Mouse (Mus musculus): Measurements from ENCODE around the gene Ms4a10. TPM values are rescaled to one million over a fixed set of nuclear protein-coding genes. Genes with fewer than 3 reads are reported as not detected.

The Ms4a10 gene
- total RNA-seq, 1 experiment: 6.2 TPM

- no peak for TF ChIP-seq ZNF384 (IDR thresholded peaks at IDR 0.05; ENCODE audit: low read depth, low read length)
- TF ChIP-seq ZC3H11A (IDR thresholded peaks at IDR 0.05; ENCODE audit: borderline replicate concordance, low read depth, low read length): no peak
- no peak for TF ChIP-seq MAFK (IDR thresholded peaks at IDR 0.05; ENCODE audit: insufficient read depth, low read depth, low read length)
- no peak for TF ChIP-seq CHD2 (IDR thresholded peaks at IDR 0.05; ENCODE audit: low read depth, low read length)
- H3K27ac ChIP-seq (ENCODE audit: insufficient read depth, low read depth, low read length, poor library complexity, severe bottlenecking): no peak overlapping the region
- DNase-seq (ENCODE audit: low read depth, low spot score): no peak
- peaks cover 3 to 4% of the 10 kb centered on the region in 2 experiments; a peak in 1 of 4 replicates for H3K4me1 ChIP-seq (ENCODE audit: control insufficient read depth in 2 of 2, insufficient read depth in 2 of 2, low read length in 2 of 2, poor library complexity in 1 of 2)
- in situ Hi-C loops (cut with MboI; ENCODE audit: low sequenced_read_pairs in 2 of 2, unreplicated experiment in 2 of 2): no loop called here
- no peaks in the 10 kb centered on the region for H3K9me3 ChIP-seq (ENCODE audit: control insufficient read depth, insufficient read depth, low read depth, low read length)
- H3K4me3 ChIP-seq (ENCODE audit: insufficient read depth in 1 of 2, low read depth in 1 of 2, low read length in 2 of 2, poor library complexity in 1 of 2, severe bottlenecking in 1 of 2): no peak overlapping the region
- H3K9ac ChIP-seq (ENCODE audit: insufficient read depth, low read depth, low read length, poor library complexity, severe bottlenecking): no peak overlapping the region
- H3K36me3 ChIP-seq (ENCODE audit: control insufficient read depth, insufficient read depth, low read length, poor library complexity, severe bottlenecking): no peaks in the 10 kb centered on the region
Measured at GRCm38 (mm10) chr19:10916506-10916905, 58.0 kb downstream of the Ms4a10 start.

DNA sequence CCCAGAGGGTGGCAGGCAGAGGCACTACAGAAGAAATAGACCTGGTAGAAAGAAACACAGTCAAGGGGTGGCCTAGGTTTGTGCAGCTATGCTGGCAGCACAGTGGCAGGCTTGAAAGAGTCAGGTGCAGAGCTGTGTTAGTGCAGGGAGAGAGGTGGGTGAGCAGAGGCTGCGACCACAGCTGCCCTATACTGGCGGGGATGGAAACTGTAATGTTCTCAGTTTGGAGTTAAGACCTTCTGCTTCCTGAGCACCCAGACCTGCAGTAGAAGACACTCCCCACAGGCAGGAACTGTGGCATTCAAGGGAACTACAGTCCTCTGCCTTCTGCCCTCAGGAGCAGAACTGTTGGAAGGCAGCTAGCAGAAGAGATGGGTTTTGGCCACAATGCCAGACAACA lies 59.6 kb downstream of the Ms4a10 start:
- no peak for TF ChIP-seq MAFK (IDR thresholded peaks at IDR 0.05; ENCODE audit: insufficient read depth, low read depth, low read length)
- no peak for TF ChIP-seq HCFC1 (IDR thresholded peaks at IDR 0.05; ENCODE audit: borderline replicate concordance, insufficient read depth, low read length)
- TF ChIP-seq ZC3H11A (IDR thresholded peaks at IDR 0.05; ENCODE audit: borderline replicate concordance, low read depth, low read length): no peak
- no peak for TF ChIP-seq ZNF384 (IDR thresholded peaks at IDR 0.05; ENCODE audit: low read depth, low read length)
- TF ChIP-seq CHD2 (IDR thresholded peaks at IDR 0.05; ENCODE audit: low read depth, low read length): no peak
- H3K4me3 ChIP-seq (ENCODE audit: insufficient read depth in 1 of 2, low read depth in 1 of 2, low read length in 2 of 2, poor library complexity in 1 of 2, severe bottlenecking in 1 of 2): no peak overlapping the region
- H3K36me3 ChIP-seq (ENCODE audit: control insufficient read depth, insufficient read depth, low read length, poor library complexity, severe bottlenecking): no peaks in the 10 kb centered on the region
- H3K4me1 ChIP-seq (ENCODE audit: control insufficient read depth in 2 of 2, insufficient read depth in 2 of 2, low read length in 2 of 2, poor library complexity in 1 of 2): peaks cover 3 to 4% of the 10 kb centered on the region in 2 experiments; a peak in 1 of 4 replicates
- H3K27ac ChIP-seq (ENCODE audit: insufficient read depth, low read depth, low read length, poor library complexity, severe bottlenecking): no peak overlapping the region
- H3K9me3 ChIP-seq (ENCODE audit: control insufficient read depth, insufficient read depth, low read depth, low read length): no peaks in the 10 kb centered on the region
- no peak overlapping the region for H3K9ac ChIP-seq (ENCODE audit: insufficient read depth, low read depth, low read length, poor library complexity, severe bottlenecking)
- no peak for DNase-seq (ENCODE audit: low read depth, low spot score)
- in situ Hi-C loops (cut with MboI; ENCODE audit: low sequenced_read_pairs in 2 of 2, unreplicated experiment in 2 of 2): no loop called here

DNA sequence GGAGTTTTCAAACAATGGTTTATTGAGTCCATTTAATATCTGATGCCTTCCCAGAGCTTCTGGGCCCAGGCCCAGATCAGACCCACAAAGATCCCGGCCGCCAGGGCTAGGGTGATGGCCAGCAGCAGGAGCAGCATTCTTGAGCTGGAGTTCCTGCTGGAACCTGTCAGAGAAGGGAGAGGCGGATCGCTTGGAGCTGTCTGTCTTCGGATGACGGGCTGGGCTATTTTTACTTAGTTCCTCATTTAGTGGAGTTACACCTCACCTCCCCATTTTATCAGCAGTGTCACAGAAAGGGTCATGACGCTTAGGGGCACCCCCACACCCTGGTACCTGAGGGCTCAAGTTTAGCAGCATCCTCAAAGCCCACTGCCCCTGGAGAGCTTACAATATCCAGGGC lies 60.2 kb downstream of the Ms4a10 start:
- no peaks in the 10 kb centered on the region for H3K9me3 ChIP-seq (ENCODE audit: control insufficient read depth, insufficient read depth, low read depth, low read length)
- H3K4me3 ChIP-seq (ENCODE audit: insufficient read depth in 1 of 2, low read depth in 1 of 2, low read length in 2 of 2, poor library complexity in 1 of 2, severe bottlenecking in 1 of 2): no peak overlapping the region
- no peak for DNase-seq (ENCODE audit: low read depth, low spot score)
- in situ Hi-C loops (cut with MboI; ENCODE audit: low sequenced_read_pairs in 2 of 2, unreplicated experiment in 2 of 2): no loop called here
- no peak overlapping the region for H3K9ac ChIP-seq (ENCODE audit: insufficient read depth, low read depth, low read length, poor library complexity, severe bottlenecking)
- H3K36me3 ChIP-seq (ENCODE audit: control insufficient read depth, insufficient read depth, low read length, poor library complexity, severe bottlenecking): no peaks in the 10 kb centered on the region
- peaks cover 3 to 4% of the 10 kb centered on the region in 2 experiments; a peak in 1 of 4 replicates for H3K4me1 ChIP-seq (ENCODE audit: control insufficient read depth in 2 of 2, insufficient read depth in 2 of 2, low read length in 2 of 2, poor library complexity in 1 of 2)
- H3K27ac ChIP-seq (ENCODE audit: insufficient read depth, low read depth, low read length, poor library complexity, severe bottlenecking): no peak overlapping the region
- TF ChIP-seq HCFC1 (IDR thresholded peaks at IDR 0.05; ENCODE audit: borderline replicate concordance, insufficient read depth, low read length): no peak
- TF ChIP-seq ZNF384 (IDR thresholded peaks at IDR 0.05; ENCODE audit: low read depth, low read length): no peak
- TF ChIP-seq ZC3H11A (IDR thresholded peaks at IDR 0.05; ENCODE audit: borderline replicate concordance, low read depth, low read length): no peak
- no peak for TF ChIP-seq CHD2 (IDR thresholded peaks at IDR 0.05; ENCODE audit: low read depth, low read length)
- no peak for TF ChIP-seq MAFK (IDR thresholded peaks at IDR 0.05; ENCODE audit: insufficient read depth, low read depth, low read length)

Other genes starting within 250 kb of the Ms4a10 start
- not detected in 2 replicates for gene Cd5, start 235.7 kb downstream of the Ms4a10 start, total RNA-seq (2012; rRNA removed)
- gene Cd6, start 144.6 kb downstream of the Ms4a10 start, total RNA-seq (2012; rRNA removed): 3.4 and 4.9 TPM in 2 replicates
- gene Slc15a3, start 134.9 kb downstream of the Ms4a10 start, total RNA-seq (2012; rRNA removed): 2.2 and 5.6 TPM in 2 replicates
- gene Tmem132a, start 104.7 kb downstream of the Ms4a10 start, total RNA-seq (2012; rRNA removed): 41.4 and 84.8 TPM in 2 replicates
- gene Tmem109, start 92.7 kb downstream of the Ms4a10 start, total RNA-seq (2012; rRNA removed): 25.3 and 35.3 TPM in 2 replicates
- 121 and 146 TPM in 2 replicates for gene Prpf19, start 79.4 kb downstream of the Ms4a10 start, total RNA-seq (2012; rRNA removed)
- 0.09 TPM in 1 of 2 replicates, not detected in the other for gene Zp1, start 54.0 kb downstream of the Ms4a10 start, total RNA-seq (2012; rRNA removed)
- 0.67 and 1.1 TPM in 2 replicates for gene Ptgdr2, start 37.5 kb downstream of the Ms4a10 start, total RNA-seq (2012; rRNA removed)
- 25.7 and 29.1 TPM in 2 replicates for gene Ccdc86, start 25.4 kb downstream of the Ms4a10 start, total RNA-seq (2012; rRNA removed)
- 0.32 TPM in 1 of 2 replicates, not detected in the other for gene Ms4a15, start 18.6 kb upstream of the Ms4a10 start, total RNA-seq (2012; rRNA removed)
- gene Ms4a18, start 43.4 kb upstream of the Ms4a10 start, total RNA-seq (2012; rRNA removed): not detected in 2 replicates
- not detected in 2 replicates for gene Ms4a8a, start 106.4 kb upstream of the Ms4a10 start, total RNA-seq (2012; rRNA removed)
- gene 1700017D01Rik, start 156.2 kb upstream of the Ms4a10 start, total RNA-seq (2012; rRNA removed): not detected in 2 replicates
- gene 1700025F22Rik, start 190.7 kb upstream of the Ms4a10 start, total RNA-seq (2012; rRNA removed): not detected in 2 replicates
- not detected in 2 replicates for gene Ms4a13, start 222.1 kb upstream of the Ms4a10 start, total RNA-seq (2012; rRNA removed)

All from ES-E14 (cell line).